Mouse (Mus musculus) spleen, adult 2 months (tissue): ENCODE results near the gene Olfr463. TPM values are rescaled to one million over a fixed set of nuclear protein-coding genes. Genes with fewer than 3 reads are reported as not detected.
A peak's percentile ranks its signal among the peaks of the same experiment; 100 is the strongest.

ENCODE experiments used
- DNase-seq, 2 experiments: peaks; one replicate each; pipeline versions ENCODE4 v3.0.0 to v3.0.0-alpha.2; 2012 to 2021; ENCODE audit warnings: low spot score in 2 of 2, low read depth in 1 of 2
- H3K27ac ChIP-seq: fragments of 200-500 bp; 2 replicates; pipeline ENCODE4 v1.5.1; 2012; ENCODE audit warnings: low read length, inconsistent platforms; ENCODE audit not compliant: insufficient read depth
- H3K27me3 ChIP-seq: fragments of 200-500 bp; 2 replicates; pipeline ENCODE4 v1.6.1; 2012; ENCODE audit warnings: mild to moderate bottlenecking, moderate library complexity, low read length, inconsistent platforms; ENCODE audit not compliant: control insufficient read depth, insufficient read depth
- H3K36me3 ChIP-seq: fragments of 200-500 bp; 2 replicates; pipeline ENCODE4 v1.6.1; 2012; ENCODE audit warnings: mild to moderate bottlenecking, low read length, inconsistent platforms; ENCODE audit not compliant: control insufficient read depth, insufficient read depth
- H3K4me1 ChIP-seq: fragments of 200-500 bp; 2 replicates; pipeline ENCODE4 v1.6.1; 2011; ENCODE audit warnings: inconsistent platforms; ENCODE audit not compliant: control insufficient read depth, insufficient read depth, insufficient read length
- H3K4me3 ChIP-seq: fragments of 200-500 bp; 2 replicates; pipeline ENCODE4 v1.5.1; 2011; ENCODE audit warnings: mild to moderate bottlenecking, inconsistent platforms; ENCODE audit not compliant: insufficient read depth, insufficient read length; ENCODE audit errors: extremely low read depth
- CTCF ChIP-seq: fragments of 200-500 bp; IDR thresholded peaks from 2 replicates; pipeline ENCODE4 v1.5.1; 2011; ENCODE audit warnings: mild to moderate bottlenecking, inconsistent platforms; ENCODE audit not compliant: insufficient read depth, insufficient read length, insufficient replicate concordance; ENCODE audit errors: extremely low read depth
- POLR2A ChIP-seq: fragments of 200-500 bp; IDR thresholded peaks from 2 replicates; pipeline ENCODE4 v1.6.1; 2011; ENCODE audit warnings: low read depth, low read length, inconsistent platforms
- WGBS: fragments of 180-500 bp; shearing (Covaris S2); methylation state at CpG from one replicate; pipeline ENCODE4 v1.1.7; 2018; 5-methylcytosine and 5-hydroxymethylcytosine counted together
- polyA plus RNA-seq: library from polyadenylated mRNA; depleted of rRNA; stranded (reverse); fragments of >200 nt; gene quantifications from 2 replicates; pipeline ENCODE4 v1.2.3, GENCODE M21; 2012; rRNA removed

The Olfr463 gene
- polyA plus RNA-seq, 1 experiment: not detected

DNA sequence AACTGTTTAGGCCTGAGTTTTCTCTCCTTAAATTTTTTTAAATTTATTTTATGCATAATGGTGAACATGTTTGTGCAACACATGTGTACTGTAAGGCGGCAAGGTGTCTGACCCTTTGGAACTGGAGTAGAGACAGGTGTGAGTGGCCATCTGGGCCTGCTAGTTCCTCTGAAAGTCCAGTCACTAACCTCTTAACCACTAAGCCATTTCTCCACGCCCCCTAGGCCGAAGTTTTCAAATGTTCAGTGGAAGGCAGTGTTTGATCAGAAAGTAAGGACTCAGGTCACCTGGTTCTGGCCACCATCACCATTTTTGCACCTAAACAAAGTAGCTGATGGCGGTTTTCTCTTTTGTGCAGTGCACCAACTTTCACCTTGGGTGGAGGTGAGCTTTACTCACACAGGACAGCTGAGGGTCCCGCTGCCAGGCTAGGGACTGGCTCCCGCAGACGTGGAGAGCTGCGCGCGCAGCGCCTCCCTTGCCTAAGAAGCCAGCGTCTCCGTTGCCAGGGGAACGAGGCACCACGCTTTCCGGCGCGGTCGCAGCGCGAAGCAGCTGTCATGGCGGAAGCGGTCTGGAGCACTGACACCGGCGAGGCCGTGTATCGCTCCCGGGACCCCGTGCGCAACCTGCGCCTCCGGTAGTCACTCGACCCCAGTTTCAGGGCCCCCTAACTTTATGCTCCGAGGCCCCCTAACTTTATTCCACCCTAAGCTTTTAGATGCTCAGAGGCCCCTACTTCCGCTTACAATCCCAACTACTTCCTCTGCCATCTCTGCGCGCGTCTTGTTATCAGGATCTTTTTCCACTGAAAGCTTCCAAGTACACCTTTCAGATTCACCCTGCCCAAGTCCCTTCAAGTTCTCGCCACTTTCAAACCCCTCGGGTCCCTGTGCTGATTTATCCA lies 44.2 kb downstream of the Olfr463 start, which contains the start of gene Mks1:
Mks1 (plus strand) TSS at position 526 of the 907 bp plus-strand sequence.
- Histone ChIP-seq H3K4me1 (peaks cover 6% of the 10 kb centered on the region; the same call in 1 of the 2 replicates), H3K27me3 (no peaks in the 10 kb centered on the region), H3K27ac (peak within 1 kb of the TSS; percentile 54; the same call in 1 of the 2 replicates), H3K4me3 (peak within 1 kb of the TSS; percentile 70), H3K36me3 (peaks cover 5% of the 10 kb centered on the region)
- DNase-seq: peak; percentile 79 to 90
- 3% methylated on average over 40 of the region's 40 CpGs for WGBS
- peak; percentile 44; the same call in 1 of the 2 replicates for TF ChIP-seq POLR2A
- no peak for TF ChIP-seq CTCF

DNA sequence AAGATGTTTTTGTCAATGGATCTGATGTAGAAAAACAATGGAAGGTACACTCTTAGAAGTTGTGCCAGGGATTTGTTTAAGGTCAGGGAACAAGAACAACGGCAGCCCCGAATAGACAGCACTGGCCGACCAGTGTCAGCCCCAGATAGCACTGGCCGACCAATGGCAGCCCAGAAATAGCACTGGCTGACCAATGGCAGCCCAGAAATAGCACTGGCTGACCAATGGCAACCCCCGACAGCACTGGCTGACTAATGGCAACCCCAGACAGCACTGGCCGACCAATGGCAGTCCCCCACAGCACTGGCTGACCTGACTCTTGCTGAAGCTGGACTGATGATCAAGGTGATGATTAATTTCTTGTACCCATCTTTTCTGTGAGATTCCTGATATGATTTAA lies 49.3 kb downstream of the Olfr463 start:
- 89% methylated on average over 6 of the region's 6 CpGs for WGBS
- TF ChIP-seq POLR2A: no peak
- no peak for TF ChIP-seq CTCF
- DNase-seq: no peak
- Histone ChIP-seq H3K36me3 (no peaks in the 10 kb centered on the region), H3K4me1 (peaks cover 3% of the 10 kb centered on the region; the same call in 1 of the 2 replicates), H3K27ac (no peak overlapping the region), H3K4me3 (no peak overlapping the region), H3K27me3 (no peaks in the 10 kb centered on the region)

DNA sequence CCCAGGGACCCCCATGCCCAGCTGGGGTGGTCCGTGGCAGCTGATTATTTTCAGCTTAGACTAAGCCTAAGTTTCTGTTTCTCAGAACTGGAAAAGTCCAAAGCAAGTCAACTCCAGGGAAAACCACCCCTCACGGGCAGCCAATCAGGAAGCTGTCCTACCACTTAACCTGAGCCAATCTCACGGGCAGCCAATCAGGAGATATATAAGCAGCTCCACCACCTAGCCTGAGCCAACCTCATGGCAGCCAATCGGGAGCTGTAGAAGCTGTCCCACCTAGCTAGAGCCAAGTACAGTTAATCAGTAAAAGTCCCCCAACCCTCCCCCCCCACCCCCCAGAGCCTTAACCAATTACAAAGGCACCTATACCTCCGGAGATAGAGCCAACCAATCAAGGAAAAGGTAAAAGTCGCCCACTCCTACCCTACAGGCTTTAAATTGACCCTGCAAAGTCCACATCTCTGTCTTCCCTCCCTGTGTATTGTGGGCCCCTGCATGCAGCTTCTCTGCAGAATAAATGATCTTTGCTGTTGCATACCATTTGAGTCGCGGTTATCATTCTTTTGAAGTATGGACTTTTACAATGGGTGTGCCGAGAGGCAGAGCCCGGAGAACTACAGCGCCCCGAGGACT lies 50.1 kb downstream of the Olfr463 start:
- no peak for TF ChIP-seq POLR2A
- no peak for TF ChIP-seq CTCF
- no peak for DNase-seq

More for the DNA sequence above, 50.1 kb downstream of the Olfr463 start:
- H3K27ac ChIP-seq: no peak overlapping the region
- H3K36me3 ChIP-seq: no peaks in the 10 kb centered on the region
- H3K4me3 ChIP-seq: no peak overlapping the region
- H3K4me1 ChIP-seq: no peaks in the 10 kb centered on the region
- H3K27me3 ChIP-seq: no peaks in the 10 kb centered on the region
- 94% methylated on average over 12 of the region's 12 CpGs for whole genome bisulfite sequencing

Other genes starting within 250 kb of the Olfr463 start
- gene Rnf43, start 234.7 kb downstream of the Olfr463 start, polyA plus RNA-seq: 3.5 and 4.9 TPM in 2 replicates
- gene Supt4a, start 159.8 kb downstream of the Olfr463 start, polyA plus RNA-seq: 59.1 and 62.2 TPM in 2 replicates
- gene Tspoap1, start 136.8 kb downstream of the Olfr463 start, polyA plus RNA-seq: 6.1 and 6.2 TPM in 2 replicates
- gene Mpo, start 103.8 kb downstream of the Olfr463 start, polyA plus RNA-seq: 21.9 and 28.7 TPM in 2 replicates
- 0.02 and 0.09 TPM in 2 replicates for gene Lpo, start 69.1 kb downstream of the Olfr463 start, polyA plus RNA-seq
- gene Mks1, start 44.2 kb downstream of the Olfr463 start, polyA plus RNA-seq: 12.6 and 13.3 TPM in 2 replicates
- 2.5 and 12.7 TPM in 2 replicates for gene Epx, start 21.9 kb downstream of the Olfr463 start, polyA plus RNA-seq
- gene Olfr462, start 5.1 kb downstream of the Olfr463 start, polyA plus RNA-seq: not detected in 2 replicates
- not detected in 2 replicates for gene Olfr464, start 23.6 kb upstream of the Olfr463 start, polyA plus RNA-seq
- 28.6 and 33.8 TPM in 2 replicates for gene Dynll2, start 90.1 kb upstream of the Olfr463 start, polyA plus RNA-seq
- 106 and 133 TPM in 2 replicates for gene Srsf1, start 150.0 kb upstream of the Olfr463 start, polyA plus RNA-seq
- gene Vezf1, start 170.9 kb upstream of the Olfr463 start, polyA plus RNA-seq: 14.2 and 15.5 TPM in 2 replicates
- gene Cuedc1, start 200.7 kb upstream of the Olfr463 start, polyA plus RNA-seq: 10.7 and 12.1 TPM in 2 replicates